ENCODE assay signal across 17 mouse cellular contexts in the genomic region with DNA sequence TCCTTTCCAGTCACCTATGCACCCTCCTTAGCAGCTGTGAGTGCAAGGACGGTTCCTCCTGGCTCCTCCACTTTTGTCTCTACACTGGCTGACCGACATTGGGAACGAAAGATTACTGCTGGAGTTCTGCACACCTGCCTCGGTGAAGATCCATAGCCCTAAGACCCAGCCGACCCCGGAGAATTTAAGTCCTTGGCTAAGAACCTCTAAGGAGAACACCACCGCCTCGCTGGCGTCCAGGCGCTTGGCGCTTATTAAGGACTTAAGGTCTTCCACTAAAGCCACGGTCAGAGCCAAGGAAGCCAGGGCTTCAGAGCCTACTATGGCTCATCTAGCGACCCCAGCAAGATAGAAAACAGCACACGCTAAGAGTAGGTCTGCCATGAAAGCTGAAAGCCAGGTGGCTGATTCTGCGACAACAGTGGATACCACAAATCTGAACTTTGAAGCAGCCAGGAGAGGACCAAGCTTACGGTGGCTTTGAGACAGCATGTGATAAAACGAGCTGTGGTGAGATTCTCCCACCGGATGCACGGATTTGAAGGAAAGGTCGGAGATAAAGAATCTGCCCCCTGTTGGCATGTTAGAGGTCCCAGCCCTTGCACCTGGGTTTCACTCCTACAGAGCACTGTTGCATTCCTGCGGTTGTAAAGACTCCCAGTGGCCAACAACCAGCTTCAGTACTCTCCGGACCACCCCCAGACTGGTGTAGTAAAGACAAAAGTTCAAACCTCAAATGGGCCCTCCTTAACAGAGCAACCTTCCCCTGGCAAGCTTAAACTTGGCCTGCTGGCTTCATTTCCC. TPM values are rescaled to one million over a fixed set of nuclear protein-coding genes. Genes with fewer than 3 reads are reported as not detected.
DNase-seq lines count a peak whose midpoint lies in the region; ATAC-seq and TF ChIP-seq lines count a peak whose summit lies in the region.
"Had no signal": no experiment of that assay in that cellular context is flagged by ENCODE, and none has a peak within 500 bp of the region (broad histone marks: within the 10 kb centered on the region; RNA-seq: fewer than 3 reads in every experiment).

No protein-coding gene starts in this region.

- no peaks in the 10 kb centered on the region for H3K9me3 ChIP-seq in forebrain, embryonic 11.5 days (ENCODE audit: control insufficient read depth, low read length)
- no peaks in the 10 kb centered on the region for H3K9me3 ChIP-seq in forebrain, embryonic 13.5 days (replicated peaks)
- no peaks in the 10 kb centered on the region for H3K9me3 ChIP-seq in kidney, postnatal 0 days (replicated peaks; ENCODE audit: low read length)
- H3K9me3 ChIP-seq in embryonic facial prominence, embryonic 15.5 days (replicated peaks), result no peaks in the 10 kb centered on the region

- H3K27ac ChIP-seq in forebrain, embryonic 11.5 days (ENCODE audit: low read depth, low read length), result no peak overlapping the region
- H3K27ac ChIP-seq in forebrain, embryonic 13.5 days, result no peak overlapping the region
- H3K27ac ChIP-seq in kidney, postnatal 0 days, result no peak overlapping the region
- 0 out of 2 replicates have a peak overlapping the region, but pooled peaks have one; percentile 28 for H3K27ac ChIP-seq in embryonic facial prominence, embryonic 15.5 days (replicated peaks)
- H3K27ac ChIP-seq: macrophage had no signal

- WGBS in forebrain, embryonic 11.5 days, result 3% methylated on average over 22 of the region's 22 CpGs
- WGBS in forebrain, embryonic 13.5 days, result 3% methylated on average over 22 of the region's 22 CpGs
- 11% methylated on average over 22 of the region's 22 CpGs for WGBS in kidney, postnatal 0 days
- WGBS in embryonic facial prominence, embryonic 15.5 days, result 15% methylated on average over 22 of the region's 22 CpGs

- H3K4me1 ChIP-seq in forebrain, embryonic 11.5 days (replicated peaks; ENCODE audit: control insufficient read depth, insufficient read depth, low read length), result peaks cover 10% of the 10 kb centered on the region; the same call in 1 of the 2 replicates
- H3K4me1 ChIP-seq in forebrain, embryonic 13.5 days, result peaks cover 25% of the 10 kb centered on the region
- peaks cover 4% of the 10 kb centered on the region for H3K4me1 ChIP-seq in kidney, postnatal 0 days (replicated peaks; ENCODE audit: insufficient read depth, low read length)
- H3K4me1 ChIP-seq in embryonic facial prominence, embryonic 15.5 days, result peaks cover 44% of the 10 kb centered on the region

- peaks cover 70% of the 10 kb centered on the region for H3K27me3 ChIP-seq in forebrain, embryonic 11.5 days (ENCODE audit: control insufficient read depth, insufficient read depth, low read length)
- H3K27me3 ChIP-seq in forebrain, embryonic 13.5 days, result peaks cover 85% of the 10 kb centered on the region
- peaks cover 71% of the 10 kb centered on the region for H3K27me3 ChIP-seq in kidney, postnatal 0 days (ENCODE audit: insufficient read depth, low read length)
- H3K27me3 ChIP-seq in embryonic facial prominence, embryonic 15.5 days, result peaks cover 71% of the 10 kb centered on the region

- peak; percentile 23; the same call in 1 of the 2 replicates for TF ChIP-seq CTCF in kidney, postnatal 0 days (IDR thresholded peaks at IDR 0.05; ENCODE audit: low read depth)

- DNase-seq in forebrain, embryonic 11.5 days (ENCODE audit: low spot score), result no peak
- no peak for DNase-seq in kidney, postnatal 0 days (ENCODE audit: low spot score)
- no peak for DNase-seq in kidney, postnatal 25 days
- DNase-seq in ES-CJ7 (ENCODE audit: low read depth, low spot score), result peak; percentile 44
- no peak for DNase-seq in left cerebral cortex, adult 18-20 months (ENCODE audit: low spot score in 2 of 2)
- no peak for DNase-seq in ovary, postnatal 36 days (ENCODE audit: low spot score)
- DNase-seq: adrenal gland, postnatal 36 days; gastrocnemius, postnatal 25 days; kidney, adult 11 months; thymus, adult 18-20 months had no signal

- H3K9ac ChIP-seq in forebrain, embryonic 11.5 days (ENCODE audit: low read length), result no peak overlapping the region
- H3K9ac ChIP-seq in forebrain, embryonic 13.5 days, result no peak overlapping the region
- no peak overlapping the region for H3K9ac ChIP-seq in kidney, postnatal 0 days (ENCODE audit: low read depth, low read length)
- H3K9ac ChIP-seq in embryonic facial prominence, embryonic 15.5 days, result no peak overlapping the region

- peak overlapping the region; percentile 18; the same call in 1 of the 2 replicates for H3K4me2 ChIP-seq in forebrain, embryonic 11.5 days (ENCODE audit: low read depth, low read length, severe bottlenecking)
- no peak overlapping the region for H3K4me2 ChIP-seq in forebrain, embryonic 13.5 days
- H3K4me2 ChIP-seq in kidney, postnatal 0 days (ENCODE audit: low read length), result no peak overlapping the region
- peak overlapping the region; percentile 65; the same call in 1 of the 2 replicates for H3K4me2 ChIP-seq in embryonic facial prominence, embryonic 15.5 days (replicated peaks)

- H3K36me3 ChIP-seq in forebrain, embryonic 11.5 days (ENCODE audit: control insufficient read depth, insufficient read depth, low read length), result no peaks in the 10 kb centered on the region
- no peaks in the 10 kb centered on the region for H3K36me3 ChIP-seq in forebrain, embryonic 13.5 days (ENCODE audit: poor library complexity, severe bottlenecking)
- no peaks in the 10 kb centered on the region for H3K36me3 ChIP-seq in kidney, postnatal 0 days (ENCODE audit: insufficient read depth, low read length)
- no peaks in the 10 kb centered on the region for H3K36me3 ChIP-seq in embryonic facial prominence, embryonic 15.5 days
- H3K36me3 ChIP-seq: G1E had no signal

- H3K4me3 ChIP-seq in forebrain, embryonic 11.5 days (ENCODE audit: low read depth, low read length), result no peak overlapping the region
- no peak overlapping the region for H3K4me3 ChIP-seq in forebrain, embryonic 13.5 days
- no peak overlapping the region for H3K4me3 ChIP-seq in kidney, postnatal 0 days (replicated peaks; ENCODE audit: low read depth, low read length)
- H3K4me3 ChIP-seq in embryonic facial prominence, embryonic 15.5 days (replicated peaks), result peak overlapping the region; percentile 56

- ATAC-seq in forebrain, embryonic 11.5 days (replicated peaks; ENCODE audit: low FRiP score), result no peak
- no peak for ATAC-seq in forebrain, embryonic 13.5 days
- no peak for ATAC-seq in kidney, postnatal 0 days (replicated peaks; ENCODE audit: low FRiP score, low read depth)
- no peak for ATAC-seq in embryonic facial prominence, embryonic 15.5 days (ENCODE audit: insufficient number of reproducible peaks, low FRiP score, low TSS enrichment, low read depth)

RNA-seq across cellular contexts. Expression of a gene that starts 3.0 kb away (rescaled TPM):
- polyA plus RNA-seq in forebrain, embryonic 11.5 days (2014; fragmentation: Nextera tagmentation; extraction: Ambion mirVana), result 14.7 and 16.9 TPM in 2 replicates
- polyA plus RNA-seq in forebrain, embryonic 13.5 days (2015; fragmentation: Nextera tagmentation; extraction: Ambion mirVana), result 2.3 and 2.9 TPM in 2 replicates
- 0.09 TPM in 2 replicates for polyA plus RNA-seq in kidney, postnatal 0 days (2015; fragmentation: Nextera tagmentation; extraction: Ambion mirVana)
- 17.2 and 20.1 TPM in 2 replicates for polyA plus RNA-seq in embryonic facial prominence, embryonic 15.5 days (2015; fragmentation: Nextera tagmentation; extraction: Ambion mirVana)
- total RNA-seq in left cerebral cortex, adult 18-20 months (2021), result 1 to 10 TPM; 2.0 to 2.5 TPM
- total RNA-seq: adrenal gland, postnatal 36 days; gastrocnemius, postnatal 25 days had no signal
- polyA plus RNA-seq: G1E; heart, postnatal 0 days; macrophage had no signal

RNA-seq across cellular contexts. Expression of a gene that starts 33.3 kb away (rescaled TPM):
- not detected in 2 replicates for polyA plus RNA-seq in forebrain, embryonic 11.5 days (2014; fragmentation: Nextera tagmentation; extraction: Ambion mirVana)
- polyA plus RNA-seq in forebrain, embryonic 13.5 days (2015; fragmentation: Nextera tagmentation; extraction: Ambion mirVana), result not detected in 2 replicates
- not detected in 2 replicates for polyA plus RNA-seq in kidney, postnatal 0 days (2015; fragmentation: Nextera tagmentation; extraction: Ambion mirVana)
- not detected in 2 replicates for polyA plus RNA-seq in embryonic facial prominence, embryonic 15.5 days (2015; fragmentation: Nextera tagmentation; extraction: Ambion mirVana)
- total RNA-seq in left cerebral cortex, adult 18-20 months (2021), result not detected
- total RNA-seq: adrenal gland, postnatal 36 days; G1E; gastrocnemius, postnatal 25 days; left cerebral cortex, postnatal 14 days had no signal
- polyA plus RNA-seq: G1E; heart, postnatal 0 days; liver, embryonic 16.5 days; macrophage had no signal

RNA-seq across cellular contexts. Expression of a gene that starts 33.7 kb away (rescaled TPM):
- polyA plus RNA-seq in forebrain, embryonic 11.5 days (2014; fragmentation: Nextera tagmentation; extraction: Ambion mirVana), result 92.2 and 100 TPM in 2 replicates
- 110 and 122 TPM in 2 replicates for polyA plus RNA-seq in forebrain, embryonic 13.5 days (2015; fragmentation: Nextera tagmentation; extraction: Ambion mirVana)
- polyA plus RNA-seq in kidney, postnatal 0 days (2015; fragmentation: Nextera tagmentation; extraction: Ambion mirVana), result 34.4 and 34.9 TPM in 2 replicates
- 52.4 and 55.8 TPM in 2 replicates for polyA plus RNA-seq in embryonic facial prominence, embryonic 15.5 days (2015; fragmentation: Nextera tagmentation; extraction: Ambion mirVana)
- total RNA-seq in left cerebral cortex, adult 18-20 months (2021), result 10 to 100 TPM; 63.9 to 65.4 TPM

RNA-seq across cellular contexts. Expression of a gene that starts 42.9 kb away (rescaled TPM):
- polyA plus RNA-seq in forebrain, embryonic 11.5 days (2014; fragmentation: Nextera tagmentation; extraction: Ambion mirVana), result not detected in 2 replicates
- polyA plus RNA-seq in forebrain, embryonic 13.5 days (2015; fragmentation: Nextera tagmentation; extraction: Ambion mirVana), result not detected in 2 replicates
- polyA plus RNA-seq in kidney, postnatal 0 days (2015; fragmentation: Nextera tagmentation; extraction: Ambion mirVana), result not detected in 2 replicates
- 0.12 TPM in 1 of 2 replicates, not detected in the other for polyA plus RNA-seq in embryonic facial prominence, embryonic 15.5 days (2015; fragmentation: Nextera tagmentation; extraction: Ambion mirVana)
- total RNA-seq in left cerebral cortex, adult 18-20 months (2021), result not detected
- total RNA-seq: adrenal gland, postnatal 36 days; gastrocnemius, postnatal 25 days had no signal
- polyA plus RNA-seq: G1E; heart, postnatal 0 days; liver, embryonic 16.5 days; macrophage had no signal

Comparison
In these comparisons a context has a peak if more than half of its experiments do, and no peak if none do; other contexts are left out.
1. H3K4me2 ChIP-seq: peak in forebrain, embryonic 11.5 days (single experiment) and embryonic facial prominence, embryonic 15.5 days (single experiment); none in forebrain, embryonic 13.5 days (single experiment) and kidney, postnatal 0 days (single experiment).